Mouse (Mus musculus) MEL (cell line): ENCODE results near the gene Nhsl2.

Experiments used
- CTCF ChIP-seq, 3 experiments: IDR thresholded peaks in 2 of 3; conservative IDR thresholded peaks in 1 of 3; 2 replicates each; pipeline ENCODE4 v1.5.1; 2011 to 2012; ENCODE audit warnings: low read length in 3 of 3, low read depth in 2 of 3, mild to moderate bottlenecking in 2 of 3, improper control_type of control experiment in 1 of 3, inconsistent platforms in 1 of 3, mixed read lengths in 1 of 3, moderate library complexity in 1 of 3; ENCODE audit not compliant: control insufficient read depth in 1 of 3, insufficient read depth in 1 of 3, poor library complexity in 1 of 3, severe bottlenecking in 1 of 3
- EP300 ChIP-seq, 2 experiments: IDR thresholded peaks; 2 replicates each; pipeline ENCODE4 v1.6.1; 2011; ENCODE audit warnings: improper control_type of control experiment in 2 of 2, low read length in 2 of 2, low read depth in 1 of 2, mild to moderate bottlenecking in 1 of 2
- POLR2AphosphoS5 ChIP-seq: IDR thresholded peaks from 2 replicates; pipeline ENCODE4 v1.6.1; 2012; ENCODE audit warnings: low read depth, borderline replicate concordance, mild to moderate bottlenecking, inconsistent platforms, low read length, moderate library complexity, mixed read lengths

DNA sequence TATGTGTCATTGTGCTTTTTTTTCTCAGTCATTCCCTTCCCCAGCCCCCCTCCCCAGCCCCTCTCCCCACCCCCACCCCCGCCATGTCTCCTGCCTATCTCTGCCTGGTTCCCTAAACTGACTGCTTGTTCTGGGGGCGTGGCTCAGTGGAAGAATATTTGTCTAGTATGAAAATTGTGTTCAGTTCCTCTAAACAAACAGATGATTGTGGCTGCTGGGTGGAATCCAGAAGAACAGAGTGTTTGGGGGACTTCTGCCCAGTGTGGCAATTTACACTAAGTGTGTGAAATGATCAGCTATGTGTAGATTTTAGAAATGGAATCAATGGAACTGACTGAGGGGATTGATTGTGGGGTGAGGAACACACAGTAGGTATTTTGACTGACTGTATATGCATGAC lies 184.4 kb downstream of the Nhsl2 start:
- TF ChIP-seq POLR2AphosphoS5 (no peak), CTCF (IDR thresholded peaks at IDR 0.05 in 2 of 3, conservative IDR thresholded peaks at IDR 0.05 in 1 of 3; ENCODE audit: control insufficient read depth in 1 of 3, insufficient read depth in 1 of 3, low read depth in 2 of 3, low read length in 3 of 3, poor library complexity in 1 of 3, severe bottlenecking in 1 of 3) (no peak), EP300 (IDR thresholded peaks at IDR 0.05; ENCODE audit: low read depth in 1 of 2, low read length in 2 of 2) (no peak)
